Mouse (Mus musculus): ENCODE results near the gene Gm15517.

- no peak for TF ChIP-seq CTCF (IDR thresholded peaks at IDR 0.05; ENCODE audit: low read depth, low read length)
- no peak for TF ChIP-seq POLR2A (IDR thresholded peaks at IDR 0.05; ENCODE audit: borderline replicate concordance, low read depth, low read length)
Observed at GRCm38 (mm10) chr7:44271309-44271708, 10.1 kb downstream of the Gm15517 start.

Data from bone marrow macrophage, adult 2 months (primary cell).